Mouse (Mus musculus): ENCODE data around the gene Btbd35f5.
"Not testable (repeated sequence)": the region's sequence is repeated elsewhere in the genome, so short reads cannot be mapped to it uniquely, and the experiment has no call there.

Gene Btbd35f5

GRCm38 (mm10) chrX:32973597-32973996 is at the start of gene Btbd35f5:
Gene Btbd35f5, plus strand, starts transcription at chrX:32973897.
- DNase-seq (ENCODE audit: low spot score), result not testable (repeated sequence)

- DNase-seq (ENCODE audit: low spot score), result not testable (repeated sequence)
Measured at GRCm38 (mm10) chrX:32941468-32941867, 32.2 kb upstream of the Btbd35f5 start, which contains the start of gene Gm21789. Gene Gm21789, plus strand, starts transcription at chrX:32941768.

All from layer of hippocampus, adult 11-12 months (tissue).